Comparison of ENCODE assay signal across 11 mouse cellular contexts in the genomic region with DNA sequence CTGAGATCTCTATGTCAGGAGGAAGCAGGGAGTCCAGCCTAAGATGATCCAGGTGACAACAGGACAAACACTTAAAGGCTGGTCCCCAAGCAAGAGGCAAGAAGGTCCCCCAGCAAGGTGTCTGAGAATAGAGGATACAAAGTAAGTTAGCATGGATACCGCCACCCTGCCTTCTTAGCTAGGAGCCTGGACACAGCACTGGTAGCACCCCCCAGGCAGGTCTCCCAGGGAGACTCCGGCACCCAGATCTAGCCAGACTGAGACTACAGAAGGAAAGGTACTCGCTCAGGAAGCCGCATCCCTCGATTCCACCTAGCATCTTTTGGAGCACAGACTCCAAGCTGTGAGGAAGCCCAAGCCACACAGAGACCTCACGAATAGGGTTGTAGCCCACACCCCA. TPM values are rescaled to one million over a fixed set of nuclear protein-coding genes. Genes with fewer than 3 reads are reported as not detected.
DNase-seq lines count a peak whose midpoint lies in the region; ATAC-seq and TF ChIP-seq lines count a peak whose summit lies in the region.
"Had no signal": no experiment of that assay in that cellular context is flagged by ENCODE, and none has a peak within 500 bp of the region (broad histone marks: within the 10 kb centered on the region; RNA-seq: fewer than 3 reads in every experiment).

No protein-coding gene starts in this region.

- H3K9ac ChIP-seq in heart, embryonic 13.5 days, result peak overlapping the region; percentile 15
- no peak overlapping the region for H3K9ac ChIP-seq in hindbrain, embryonic 11.5 days (ENCODE audit: low read depth, low read length)
- H3K9ac ChIP-seq in midbrain, embryonic 12.5 days (replicated peaks), result peak overlapping the region; percentile 92; the same call in 1 of the 2 replicates

- WGBS in heart, embryonic 13.5 days, result 93% methylated on average over 6 of the region's 6 CpGs
- WGBS in embryonic facial prominence, embryonic 10.5 days, result 88% methylated on average over 6 of the region's 6 CpGs
- 91% methylated on average over 6 of the region's 6 CpGs for WGBS in hindbrain, embryonic 11.5 days
- 90% methylated on average over 6 of the region's 6 CpGs for WGBS in midbrain, embryonic 12.5 days
- WGBS in thymus, adult 2 months, result 91% methylated on average over 6 of the region's 6 CpGs

- H3K27ac ChIP-seq in heart, embryonic 13.5 days (replicated peaks), result no peak overlapping the region
- no peak overlapping the region for H3K27ac ChIP-seq in embryonic facial prominence, embryonic 10.5 days (replicated peaks)
- H3K27ac ChIP-seq in hindbrain, embryonic 11.5 days (ENCODE audit: low read depth, low read length), result no peak overlapping the region
- no peak overlapping the region for H3K27ac ChIP-seq in midbrain, embryonic 12.5 days (replicated peaks)
- no peak overlapping the region for H3K27ac ChIP-seq in thymus, adult 2 months (ENCODE audit: control insufficient read depth, insufficient read depth, low read length)
- H3K27ac ChIP-seq: left cerebral cortex, adult 2 months had no signal

- TF ChIP-seq CTCF in thymus, adult 2 months (IDR thresholded peaks at IDR 0.05; ENCODE audit: borderline replicate concordance, control insufficient read depth, extremely low read depth, insufficient read depth, low read length, poor library complexity), result no peak

- intact Hi-C loops in heart, postnatal 25 days (cut with DNase I), result no loop called here

- peaks cover 29% of the 10 kb centered on the region for H3K36me3 ChIP-seq in heart, embryonic 13.5 days
- peaks cover 36% of the 10 kb centered on the region for H3K36me3 ChIP-seq in embryonic facial prominence, embryonic 10.5 days (replicated peaks)
- H3K36me3 ChIP-seq in hindbrain, embryonic 11.5 days (ENCODE audit: control insufficient read depth, insufficient read depth, low read length), result peaks cover 6% of the 10 kb centered on the region; the same call in 1 of the 2 replicates
- peaks cover 25% of the 10 kb centered on the region for H3K36me3 ChIP-seq in midbrain, embryonic 12.5 days
- no peaks in the 10 kb centered on the region; the same call in 1 of the 2 replicates for H3K36me3 ChIP-seq in thymus, adult 2 months (ENCODE audit: control insufficient read depth, insufficient read depth, low read length)

- ATAC-seq in heart, embryonic 13.5 days (ENCODE audit: extremely low read depth, insufficient number of reproducible peaks, low FRiP score, low TSS enrichment), result no peak
- ATAC-seq in hindbrain, embryonic 11.5 days (ENCODE audit: low FRiP score), result no peak
- ATAC-seq in midbrain, embryonic 12.5 days (ENCODE audit: low FRiP score, low read depth), result no peak

- H3K9me3 ChIP-seq in heart, embryonic 13.5 days, result no peaks in the 10 kb centered on the region
- H3K9me3 ChIP-seq in embryonic facial prominence, embryonic 10.5 days, result no peaks in the 10 kb centered on the region
- no peaks in the 10 kb centered on the region for H3K9me3 ChIP-seq in hindbrain, embryonic 11.5 days (ENCODE audit: control insufficient read depth, low read length)
- H3K9me3 ChIP-seq in midbrain, embryonic 12.5 days, result no peaks in the 10 kb centered on the region

- no peaks in the 10 kb centered on the region for H3K27me3 ChIP-seq in heart, embryonic 13.5 days (replicated peaks)
- no peaks in the 10 kb centered on the region for H3K27me3 ChIP-seq in embryonic facial prominence, embryonic 10.5 days (replicated peaks; ENCODE audit: low read depth, poor library complexity, severe bottlenecking)
- no peaks in the 10 kb centered on the region for H3K27me3 ChIP-seq in hindbrain, embryonic 11.5 days (ENCODE audit: control insufficient read depth, insufficient read depth, low read length)
- peaks cover 12% of the 10 kb centered on the region for H3K27me3 ChIP-seq in midbrain, embryonic 12.5 days
- H3K27me3 ChIP-seq in thymus, adult 2 months (ENCODE audit: control insufficient read depth, insufficient read depth, low read length), result no peaks in the 10 kb centered on the region

- no peak for DNase-seq in heart, postnatal 25 days (ENCODE audit: low spot score)
- DNase-seq in embryonic facial prominence, embryonic 10.5 days (ENCODE audit: low spot score), result no peak
- no peak for DNase-seq in hindbrain, embryonic 11.5 days (ENCODE audit: low spot score)
- no peak for DNase-seq in right cerebral cortex, postnatal 14 days
- no peak for DNase-seq in thymus, adult 2 months
- DNase-seq in cerebellum, adult 9-11 months, result no peak
- DNase-seq: cerebellum, adult 9-10 months had no signal

- H3K4me3 ChIP-seq in heart, embryonic 13.5 days, result peak overlapping the region; percentile 94; the same call in 1 of the 2 replicates
- H3K4me3 ChIP-seq in embryonic facial prominence, embryonic 10.5 days, result peak overlapping the region; percentile 97
- H3K4me3 ChIP-seq in hindbrain, embryonic 11.5 days (ENCODE audit: low read depth, low read length), result peak overlapping the region; percentile 72; the same call in 1 of the 2 replicates
- peak overlapping the region; percentile 82; the same call in 1 of the 2 replicates for H3K4me3 ChIP-seq in midbrain, embryonic 12.5 days
- H3K4me3 ChIP-seq in thymus, adult 2 months (ENCODE audit: control insufficient read depth, insufficient read depth, low read length), result no peak overlapping the region

- peaks cover 26% of the 10 kb centered on the region for H3K4me1 ChIP-seq in heart, embryonic 13.5 days
- H3K4me1 ChIP-seq in embryonic facial prominence, embryonic 10.5 days, result peaks cover 31% of the 10 kb centered on the region
- peaks cover 6% of the 10 kb centered on the region for H3K4me1 ChIP-seq in hindbrain, embryonic 11.5 days (replicated peaks; ENCODE audit: control insufficient read depth, insufficient read depth, low read length)
- peaks cover 31% of the 10 kb centered on the region for H3K4me1 ChIP-seq in midbrain, embryonic 12.5 days
- H3K4me1 ChIP-seq in thymus, adult 2 months (replicated peaks; ENCODE audit: control insufficient read depth, insufficient read depth, low read length), result peaks cover 22% of the 10 kb centered on the region

- no peak for TF ChIP-seq POLR2A in thymus, adult 2 months (IDR thresholded peaks at IDR 0.05; ENCODE audit: control insufficient read depth, extremely low read depth, insufficient read depth, low read length, poor library complexity)

- peak overlapping the region; percentile 82 for H3K4me2 ChIP-seq in heart, embryonic 13.5 days
- peak overlapping the region; percentile 87; the same call in 1 of the 2 replicates for H3K4me2 ChIP-seq in hindbrain, embryonic 11.5 days (replicated peaks; ENCODE audit: low read depth, low read length)
- peak overlapping the region; percentile 85 for H3K4me2 ChIP-seq in midbrain, embryonic 12.5 days (replicated peaks)

RNA-seq across cellular contexts. Expression of a gene that starts 1.8 kb away (rescaled TPM):
- polyA plus RNA-seq in heart, embryonic 13.5 days (2015; fragmentation: Nextera tagmentation; extraction: Ambion mirVana), result 32.9 and 33.5 TPM in 2 replicates
- total RNA-seq in heart, postnatal 25 days (2021), result 10 to 100 TPM; 12.2 to 12.3 TPM
- 76.4 and 77.3 TPM in 2 replicates for polyA plus RNA-seq in embryonic facial prominence, embryonic 10.5 days (2016; fragmentation: Nextera tagmentation; extraction: Ambion mirVana)
- polyA plus RNA-seq in hindbrain, embryonic 11.5 days (2014; fragmentation: Nextera tagmentation; extraction: Ambion mirVana), result 35.4 and 37.8 TPM in 2 replicates
- 59.8 and 62.5 TPM in 2 replicates for polyA plus RNA-seq in midbrain, embryonic 12.5 days (2016; fragmentation: Nextera tagmentation; extraction: Ambion mirVana)
- polyA plus RNA-seq in thymus, adult 2 months (2012; rRNA removed), result 214 and 215 TPM in 2 replicates

RNA-seq across cellular contexts. Expression of a gene that starts 19.6 kb away (rescaled TPM):
- 10.9 and 13.1 TPM in 2 replicates for polyA plus RNA-seq in heart, embryonic 13.5 days (2015; fragmentation: Nextera tagmentation; extraction: Ambion mirVana)
- 1 to 10 TPM; 2.7 to 2.9 TPM for total RNA-seq in heart, postnatal 25 days (2021)
- 28.4 and 29.2 TPM in 2 replicates for polyA plus RNA-seq in embryonic facial prominence, embryonic 10.5 days (2016; fragmentation: Nextera tagmentation; extraction: Ambion mirVana)
- 12.4 and 16.1 TPM in 2 replicates for polyA plus RNA-seq in hindbrain, embryonic 11.5 days (2014; fragmentation: Nextera tagmentation; extraction: Ambion mirVana)
- 10.9 and 11.0 TPM in 2 replicates for polyA plus RNA-seq in midbrain, embryonic 12.5 days (2016; fragmentation: Nextera tagmentation; extraction: Ambion mirVana)
- 7.5 and 8.7 TPM in 2 replicates for polyA plus RNA-seq in thymus, adult 2 months (2012; rRNA removed)

RNA-seq across cellular contexts. Expression of a gene that starts 34.0 kb away (rescaled TPM):
- polyA plus RNA-seq in heart, embryonic 13.5 days (2015; fragmentation: Nextera tagmentation; extraction: Ambion mirVana), result not detected in 2 replicates
- not detected for total RNA-seq in heart, postnatal 25 days (2021)
- not detected in 2 replicates for polyA plus RNA-seq in embryonic facial prominence, embryonic 10.5 days (2016; fragmentation: Nextera tagmentation; extraction: Ambion mirVana)
- polyA plus RNA-seq in hindbrain, embryonic 11.5 days (2014; fragmentation: Nextera tagmentation; extraction: Ambion mirVana), result not detected in 2 replicates
- not detected in 2 replicates for polyA plus RNA-seq in midbrain, embryonic 12.5 days (2016; fragmentation: Nextera tagmentation; extraction: Ambion mirVana)
- polyA plus RNA-seq in thymus, adult 2 months (2012; rRNA removed), result not detected in 2 replicates
- polyA plus RNA-seq: C2C12 had no signal
